Mouse (Mus musculus) limb, embryonic 11.5 days (tissue): Measurements from ENCODE around the gene Ccdc92. TPM values are rescaled to one million over a fixed set of nuclear protein-coding genes. Genes with fewer than 3 reads are reported as not detected.

Source experiments
- ATAC-seq: fragments of 200-750 bp; cut with Nextera tagmentation; 2 replicates; pipeline ENCODE4 v1.8.0; 2017; ENCODE audit warnings: low read depth; ENCODE audit not compliant: insufficient number of reproducible peaks, low FRiP score, low TSS enrichment
- DNase-seq: peaks from one replicate; pipeline ENCODE4 v3.0.0-alpha.2; 2015; ENCODE audit warnings: low spot score
- H3K27ac ChIP-seq: fragments of 300-500 bp; sonication (generic); replicated peaks from 2 replicates; pipeline ENCODE4 v1.5.1; 2014; ENCODE audit warnings: low read depth, mild to moderate bottlenecking, low read length
- H3K27me3 ChIP-seq: fragments of 300-500 bp; sonication (generic); 2 replicates; pipeline ENCODE4 v1.6.1; 2014; ENCODE audit warnings: mild to moderate bottlenecking, low read length, mixed read lengths; ENCODE audit not compliant: control insufficient read depth, insufficient read depth
- H3K36me3 ChIP-seq: fragments of 300-500 bp; sonication (generic); 2 replicates; pipeline ENCODE4 v1.6.1; 2014; ENCODE audit warnings: mild to moderate bottlenecking, low read length, moderate library complexity, mixed read lengths; ENCODE audit not compliant: control insufficient read depth, insufficient read depth
- H3K4me1 ChIP-seq: fragments of 300-500 bp; sonication (generic); 2 replicates; pipeline ENCODE4 v1.6.1; 2014; ENCODE audit warnings: low read length, mixed read lengths; ENCODE audit not compliant: control insufficient read depth, insufficient read depth
- H3K4me2 ChIP-seq: fragments of 300-500 bp; sonication (generic); 2 replicates; pipeline ENCODE4 v1.6.1; 2014; ENCODE audit warnings: low read depth, mild to moderate bottlenecking, moderate library complexity; ENCODE audit not compliant: severe bottlenecking
- H3K4me3 ChIP-seq: fragments of 300-500 bp; sonication (generic); 2 replicates; pipeline ENCODE4 v1.5.1; 2014; ENCODE audit warnings: low read depth, low read length
- H3K9ac ChIP-seq: fragments of 300-500 bp; sonication (generic); 2 replicates; pipeline ENCODE4 v1.6.1; 2014; ENCODE audit warnings: mild to moderate bottlenecking, low read length
- H3K9me3 ChIP-seq: fragments of 300-500 bp; sonication (generic); 2 replicates; pipeline ENCODE4 v1.6.1; 2016; ENCODE audit warnings: low read length; ENCODE audit not compliant: control insufficient read depth
- WGBS: fragments of 180-500 bp; shearing (Covaris S2); extraction: QIAGEN DNeasy Blood & Tissue Kit; methylation state at CpG from one replicate; pipeline ENCODE4 v1.1.7; 2014; 5-methylcytosine and 5-hydroxymethylcytosine counted together
- polyA plus RNA-seq: library from polyadenylated mRNA; unstranded; fragments of >200 nt; fragmentation: Nextera tagmentation; extraction: Ambion mirVana; gene quantifications from 2 replicates; pipeline ENCODE4 v1.2.1, GENCODE M21; 2014

Ccdc92 gene
- polyA plus RNA-seq: 7.2 and 9.5 TPM in 2 replicates

GRCm38 (mm10) chr5:124862013-124862866 is at the start of gene Ccdc92, which contains the start of gene Zfp664:
TSS of gene Ccdc92 (minus strand) at chr5:124862424.
TSS of gene Zfp664 (plus strand) at chr5:124862691.
- Histone ChIP-seq H3K4me1 (peaks cover 8% of the 10 kb centered on the region), H3K36me3 (no peaks in the 10 kb centered on the region), H3K27ac (peak within 1 kb of the TSS; percentile 80), H3K4me3 (peak within 1 kb of the TSS; percentile 91), H3K9ac (peak within 1 kb of the TSS; percentile 76), H3K27me3 (peaks cover 8% of the 10 kb centered on the region), H3K4me2 (peak within 1 kb of the TSS; percentile 97), H3K9me3 (no peaks in the 10 kb centered on the region)
- WGBS: under 1% methylated on average over 96 of the region's 103 CpGs
- ATAC-seq: peak; percentile 91
- DNase-seq: peak; percentile 99

GRCm38 (mm10) chr5:124908860-124909259 is 46.6 kb upstream of the Ccdc92 start:
- ATAC-seq (peak; percentile 76; the same call in 1 of the 2 replicates), DNase-seq (peak; percentile 87)
- WGBS: 18% methylated on average over 5 of the region's 5 CpGs
- H3K9ac ChIP-seq: no peak overlapping the region
- no peaks in the 10 kb centered on the region for H3K27me3 ChIP-seq
- H3K9me3 ChIP-seq: no peaks in the 10 kb centered on the region
- no peak overlapping the region for H3K27ac ChIP-seq
- no peaks in the 10 kb centered on the region for H3K36me3 ChIP-seq
- no peak overlapping the region for H3K4me2 ChIP-seq
- H3K4me3 ChIP-seq: no peak overlapping the region
- H3K4me1 ChIP-seq: no peaks in the 10 kb centered on the region

- H3K4me3 ChIP-seq: no peak overlapping the region
- WGBS: 66% methylated on average over 13 of the region's 13 CpGs
- no peaks in the 10 kb centered on the region for H3K36me3 ChIP-seq
- DNase-seq: no peak
- no peaks in the 10 kb centered on the region for H3K9me3 ChIP-seq
- no peaks in the 10 kb centered on the region for H3K27me3 ChIP-seq
- no peak overlapping the region for H3K27ac ChIP-seq
- no peak for ATAC-seq
- H3K4me2 ChIP-seq: no peak overlapping the region
- no peak overlapping the region for H3K9ac ChIP-seq
- no peaks in the 10 kb centered on the region for H3K4me1 ChIP-seq
These were observed 44.7 kb upstream of the Ccdc92 start for GRCm38 (mm10) chr5:124906890-124907289.

GRCm38 (mm10) chr5:124903852-124904251 is 41.6 kb upstream of the Ccdc92 start:
- H3K4me1 ChIP-seq: no peaks in the 10 kb centered on the region
- H3K4me2 ChIP-seq: no peak overlapping the region
- 89% methylated on average over 4 of the region's 4 CpGs for WGBS
- no peaks in the 10 kb centered on the region for H3K27me3 ChIP-seq
- no peak overlapping the region for H3K27ac ChIP-seq
- H3K36me3 ChIP-seq: no peaks in the 10 kb centered on the region
- H3K9me3 ChIP-seq: no peaks in the 10 kb centered on the region
- ATAC-seq: no peak
- no peak for DNase-seq
- no peak overlapping the region for H3K4me3 ChIP-seq
- no peak overlapping the region for H3K9ac ChIP-seq

- Histone ChIP-seq H3K9ac (no peak overlapping the region), H3K4me3 (no peak overlapping the region), H3K27me3 (no peaks in the 10 kb centered on the region), H3K36me3 (no peaks in the 10 kb centered on the region), H3K4me1 (no peaks in the 10 kb centered on the region), H3K27ac (no peak overlapping the region), H3K9me3 (no peaks in the 10 kb centered on the region), H3K4me2 (no peak overlapping the region)
- 85% methylated on average over 10 of the region's 10 CpGs for whole genome bisulfite sequencing
- DNase-seq (no peak), ATAC-seq (no peak)
These were observed 40.0 kb upstream of the Ccdc92 start for GRCm38 (mm10) chr5:124902195-124902594.

- no peak overlapping the region for H3K27ac ChIP-seq
- H3K4me3 ChIP-seq: no peak overlapping the region
- no peaks in the 10 kb centered on the region for H3K4me1 ChIP-seq
- no peaks in the 10 kb centered on the region for H3K27me3 ChIP-seq
- no peak overlapping the region for H3K4me2 ChIP-seq
- ATAC-seq (no peak), DNase-seq (no peak)
- no peak overlapping the region for H3K9ac ChIP-seq
- H3K36me3 ChIP-seq: no peaks in the 10 kb centered on the region
- 89% methylated on average over 6 of the region's 6 CpGs for WGBS
- H3K9me3 ChIP-seq: no peaks in the 10 kb centered on the region
These were observed 39.5 kb upstream of the Ccdc92 start for GRCm38 (mm10) chr5:124901675-124902074.

- Histone ChIP-seq H3K9ac (no peak overlapping the region), H3K9me3 (no peaks in the 10 kb centered on the region), H3K27ac (no peak overlapping the region), H3K4me3 (no peak overlapping the region), H3K4me1 (no peaks in the 10 kb centered on the region; the same call in 1 of the 2 replicates), H3K36me3 (no peaks in the 10 kb centered on the region), H3K4me2 (no peak overlapping the region), H3K27me3 (no peaks in the 10 kb centered on the region)
- WGBS: 70% methylated on average over 19 of the region's 19 CpGs
- no peak for DNase-seq
- ATAC-seq: no peak
These were observed 38.7 kb upstream of the Ccdc92 start for GRCm38 (mm10) chr5:124900738-124901490.

GRCm38 (mm10) chr5:124899945-124900631 is 37.9 kb upstream of the Ccdc92 start:
- no peaks in the 10 kb centered on the region; the same call in 1 of the 2 replicates for H3K4me1 ChIP-seq
- no peak overlapping the region for H3K9ac ChIP-seq
- H3K4me2 ChIP-seq: no peak overlapping the region
- no peaks in the 10 kb centered on the region for H3K27me3 ChIP-seq
- no peak overlapping the region for H3K27ac ChIP-seq
- WGBS: 41% methylated on average over 20 of the region's 20 CpGs
- no peaks in the 10 kb centered on the region for H3K9me3 ChIP-seq
- H3K36me3 ChIP-seq: no peaks in the 10 kb centered on the region
- DNase-seq (peak; percentile 92), ATAC-seq (0 out of 2 replicates have a peak, but pooled peaks have one; percentile 32)
- H3K4me3 ChIP-seq: no peak overlapping the region
